Mouse (Mus musculus): ENCODE results near the gene Akirin2. TPM values are rescaled to one million over a fixed set of nuclear protein-coding genes. Genes with fewer than 3 reads are reported as not detected.

Akirin2 gene
- polyA plus RNA-seq, 2 experiments, result 19.7 to 27.4 TPM

DNA sequence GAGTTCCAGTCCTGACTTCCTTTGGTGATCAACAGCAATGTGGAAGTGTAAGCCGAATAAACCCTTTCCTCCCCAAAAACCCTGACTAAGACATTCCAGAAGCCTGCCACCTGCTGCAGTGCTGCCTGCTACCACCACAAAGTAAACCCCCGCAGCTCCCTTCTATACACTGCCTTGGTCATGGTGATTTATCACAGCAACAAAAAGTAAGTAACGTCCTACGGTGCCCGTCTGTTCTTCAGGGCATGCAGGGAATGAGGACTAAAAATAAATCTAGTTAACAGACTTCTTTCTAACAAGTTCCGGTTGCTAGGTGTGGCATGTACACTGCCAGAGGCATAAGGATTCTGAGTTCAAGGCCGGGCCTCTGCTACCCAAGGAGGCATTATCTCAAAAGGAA, 31.3 kb downstream of the Akirin2 start:
- DNase-seq (ENCODE audit: low read depth in 3 of 3, low spot score in 3 of 3), result no peak
- Histone ChIP-seq H3K9me3 (ENCODE audit: control insufficient read depth, low read length) (no peaks in the 10 kb centered on the region), H3K36me3 (replicated peaks; ENCODE audit: control insufficient read depth, insufficient read depth, low read depth) (peaks cover 51% of the 10 kb centered on the region), H3K4me3 (ENCODE audit: insufficient read depth in 1 of 2, low read depth in 2 of 2, low read length in 2 of 2) (no peak overlapping the region), H3K4me1 (replicated peaks; ENCODE audit: control insufficient read depth in 2 of 2, insufficient read depth in 2 of 2, low read length in 1 of 2) (no peaks in the 10 kb centered on the region), H3K27ac (no peak overlapping the region), H3K27me3 (ENCODE audit: control insufficient read depth, insufficient read depth, low read length) (no peaks in the 10 kb centered on the region), H3K4me2 (ENCODE audit: low read depth) (no peak overlapping the region), H3K9ac (replicated peaks) (no peak overlapping the region)
- 57% methylated on average over 7 of the region's 7 CpGs for WGBS (ENCODE audit: insufficient replicate concordance)
- no peak for ATAC-seq (ENCODE audit: insufficient read depth)
- TF ChIP-seq CTCF (IDR thresholded peaks at IDR 0.05; ENCODE audit: low read depth), result no peak
- TF ChIP-seq EP300 (IDR thresholded peaks at IDR 0.05; ENCODE audit: low read depth), result no peak

DNA sequence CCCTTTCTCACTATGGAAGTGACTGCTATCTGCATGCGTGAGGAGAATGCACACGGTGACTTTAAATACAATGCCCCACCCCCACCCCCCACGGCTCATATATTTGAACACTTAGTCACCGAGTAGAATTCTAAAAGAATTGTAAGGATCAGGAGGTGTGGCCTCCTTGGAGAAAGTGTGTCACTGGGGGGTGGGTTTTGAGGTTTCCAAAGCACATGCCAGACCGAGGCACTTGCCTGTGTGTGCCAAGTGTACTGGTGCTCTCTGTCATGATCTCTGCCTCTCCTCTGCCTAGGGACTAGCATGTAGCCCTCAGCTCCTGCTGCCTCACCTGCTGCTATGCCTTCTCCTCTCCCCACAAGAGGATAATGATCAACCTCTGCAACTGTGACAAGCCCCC, 31.7 kb downstream of the Akirin2 start:
- H3K4me1 ChIP-seq (replicated peaks; ENCODE audit: control insufficient read depth in 2 of 2, insufficient read depth in 2 of 2, low read length in 1 of 2), result no peaks in the 10 kb centered on the region
- H3K4me2 ChIP-seq (ENCODE audit: low read depth), result no peak overlapping the region
- ATAC-seq (ENCODE audit: insufficient read depth) (no peak), DNase-seq (ENCODE audit: low read depth in 3 of 3, low spot score in 3 of 3) (no peak)
- TF ChIP-seq CTCF (IDR thresholded peaks at IDR 0.05; ENCODE audit: low read depth) (no peak), EP300 (IDR thresholded peaks at IDR 0.05; ENCODE audit: low read depth) (no peak)
- WGBS (ENCODE audit: insufficient replicate concordance), result 55% methylated on average over 5 of the region's 5 CpGs
- H3K27me3 ChIP-seq (ENCODE audit: control insufficient read depth, insufficient read depth, low read length), result no peaks in the 10 kb centered on the region
- H3K36me3 ChIP-seq (replicated peaks; ENCODE audit: control insufficient read depth, insufficient read depth, low read depth), result peaks cover 46% of the 10 kb centered on the region
- H3K27ac ChIP-seq, result no peak overlapping the region
- no peak overlapping the region for H3K4me3 ChIP-seq (ENCODE audit: insufficient read depth in 1 of 2, low read depth in 2 of 2, low read length in 2 of 2)
- no peaks in the 10 kb centered on the region for H3K9me3 ChIP-seq (ENCODE audit: control insufficient read depth, low read length)
- no peak overlapping the region for H3K9ac ChIP-seq (replicated peaks)

DNA sequence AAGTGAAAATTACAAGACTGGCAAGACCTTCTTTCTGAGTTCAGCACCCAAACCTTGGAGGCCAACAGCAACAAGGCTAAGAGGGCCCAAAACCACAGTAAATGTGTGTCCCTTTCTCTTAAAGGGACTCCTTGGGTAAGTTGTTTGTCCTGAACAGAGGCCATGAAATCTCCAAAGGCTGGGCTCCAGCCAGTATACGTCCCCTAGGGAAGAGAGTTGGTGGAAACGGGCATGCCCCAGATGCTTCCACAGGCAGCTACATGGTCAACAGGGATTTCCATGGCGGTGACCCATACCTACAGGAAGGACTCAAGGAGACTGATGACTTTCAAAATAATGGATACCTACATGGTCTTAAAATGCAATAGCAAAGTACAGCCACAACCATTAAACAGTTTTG, 32.7 kb downstream of the Akirin2 start:
- Histone ChIP-seq H3K36me3 (replicated peaks; ENCODE audit: control insufficient read depth, insufficient read depth, low read depth) (peaks cover 39% of the 10 kb centered on the region), H3K4me1 (replicated peaks; ENCODE audit: control insufficient read depth in 2 of 2, insufficient read depth in 2 of 2, low read length in 1 of 2) (no peaks in the 10 kb centered on the region), H3K9ac (replicated peaks) (no peak overlapping the region), H3K27me3 (ENCODE audit: control insufficient read depth, insufficient read depth, low read length) (no peaks in the 10 kb centered on the region), H3K9me3 (ENCODE audit: control insufficient read depth, low read length) (no peaks in the 10 kb centered on the region), H3K27ac (no peak overlapping the region), H3K4me2 (ENCODE audit: low read depth) (no peak overlapping the region), H3K4me3 (ENCODE audit: insufficient read depth in 1 of 2, low read depth in 2 of 2, low read length in 2 of 2) (no peak overlapping the region)
- ATAC-seq (ENCODE audit: insufficient read depth) (no peak), DNase-seq (ENCODE audit: low read depth in 3 of 3, low spot score in 3 of 3) (no peak)
- TF ChIP-seq EP300 (IDR thresholded peaks at IDR 0.05; ENCODE audit: low read depth) (no peak), CTCF (IDR thresholded peaks at IDR 0.05; ENCODE audit: low read depth) (no peak)
- 91% methylated on average over 3 of the region's 3 CpGs for WGBS (ENCODE audit: insufficient replicate concordance)

DNA sequence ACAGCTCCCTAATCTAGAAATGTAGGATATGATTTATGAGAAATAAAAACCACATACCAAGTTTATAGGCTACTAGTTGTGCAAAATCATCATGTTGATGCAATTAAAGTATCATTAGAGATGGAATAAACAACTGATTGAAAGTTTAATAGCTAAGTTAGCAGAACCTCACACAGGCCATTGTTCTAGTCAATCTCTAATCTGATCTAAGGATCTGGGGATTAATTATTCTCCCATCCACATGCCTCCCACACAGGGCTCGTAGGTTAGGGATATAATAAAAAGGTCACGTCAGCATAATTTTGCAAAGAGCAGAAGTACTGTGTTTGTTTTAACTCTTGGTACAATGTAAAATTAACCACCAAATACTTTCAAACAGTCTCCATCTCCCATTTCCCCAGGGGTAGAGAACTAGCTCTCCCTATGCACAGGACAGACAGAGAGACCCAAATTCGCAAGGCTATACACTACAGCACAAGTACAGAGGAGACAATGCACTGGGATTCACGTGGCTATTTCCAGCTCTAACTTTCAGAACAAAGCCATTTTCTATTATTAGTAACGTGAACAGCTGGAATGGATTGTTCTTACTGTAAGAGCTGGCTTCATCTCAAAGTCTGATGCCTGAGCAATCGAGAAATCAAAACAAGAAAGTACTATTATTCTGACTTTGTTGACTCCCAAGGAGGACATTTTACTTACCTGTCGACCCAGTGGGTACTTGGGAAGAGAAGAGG, 34.3 kb downstream of the Akirin2 start:
- WGBS (ENCODE audit: insufficient replicate concordance), result 78% methylated on average over 7 of the region's 7 CpGs
- ATAC-seq (ENCODE audit: insufficient read depth) (no peak), DNase-seq (ENCODE audit: low read depth in 3 of 3, low spot score in 3 of 3) (no peak)
- no peak overlapping the region for H3K4me2 ChIP-seq (ENCODE audit: low read depth)
- no peak for TF ChIP-seq EP300 (IDR thresholded peaks at IDR 0.05; ENCODE audit: low read depth)
- no peak for TF ChIP-seq CTCF (IDR thresholded peaks at IDR 0.05; ENCODE audit: low read depth)
- H3K4me3 ChIP-seq (ENCODE audit: insufficient read depth in 1 of 2, low read depth in 2 of 2, low read length in 2 of 2), result no peak overlapping the region
- peaks cover 31% of the 10 kb centered on the region for H3K36me3 ChIP-seq (replicated peaks; ENCODE audit: control insufficient read depth, insufficient read depth, low read depth)
- no peaks in the 10 kb centered on the region for H3K9me3 ChIP-seq (ENCODE audit: control insufficient read depth, low read length)
- H3K27ac ChIP-seq, result no peak overlapping the region
- H3K4me1 ChIP-seq (replicated peaks; ENCODE audit: control insufficient read depth in 2 of 2, insufficient read depth in 2 of 2, low read length in 1 of 2), result no peaks in the 10 kb centered on the region
- no peak overlapping the region for H3K9ac ChIP-seq (replicated peaks)
- no peaks in the 10 kb centered on the region for H3K27me3 ChIP-seq (ENCODE audit: control insufficient read depth, insufficient read depth, low read length)

DNA sequence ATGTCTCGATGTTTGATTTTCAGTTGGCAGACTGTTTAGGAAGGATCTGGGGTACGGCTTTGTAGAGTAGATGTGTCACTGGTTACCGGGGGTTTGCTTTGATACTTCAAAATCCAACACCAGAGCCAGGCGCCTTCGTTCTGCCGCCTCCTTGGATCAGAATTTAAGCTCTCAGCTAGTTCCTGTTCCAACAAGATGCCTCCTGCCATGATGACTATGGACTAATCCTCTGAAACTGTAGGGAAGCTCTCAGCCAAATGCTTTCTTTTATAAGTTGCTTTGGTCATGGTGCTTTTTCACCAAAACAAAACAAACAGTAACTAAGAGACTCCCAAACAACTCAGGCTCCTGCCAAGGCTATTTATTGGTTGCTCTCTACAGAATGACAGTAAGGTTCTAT, 52.4 kb downstream of the Akirin2 start:
- TF ChIP-seq CTCF (IDR thresholded peaks at IDR 0.05; ENCODE audit: low read depth) (no peak), EP300 (IDR thresholded peaks at IDR 0.05; ENCODE audit: low read depth) (no peak)
- H3K4me2 ChIP-seq (ENCODE audit: low read depth), result no peak overlapping the region
- H3K36me3 ChIP-seq (replicated peaks; ENCODE audit: control insufficient read depth, insufficient read depth, low read depth), result peaks cover 32% of the 10 kb centered on the region
- no peaks in the 10 kb centered on the region for H3K4me1 ChIP-seq (replicated peaks; ENCODE audit: control insufficient read depth in 2 of 2, insufficient read depth in 2 of 2, low read length in 1 of 2)
- no peak overlapping the region for H3K9ac ChIP-seq (replicated peaks)
- 88% methylated on average over 6 of the region's 6 CpGs for WGBS (ENCODE audit: insufficient replicate concordance)
- no peaks in the 10 kb centered on the region for H3K27me3 ChIP-seq (ENCODE audit: control insufficient read depth, insufficient read depth, low read length)
- H3K4me3 ChIP-seq (ENCODE audit: insufficient read depth in 1 of 2, low read depth in 2 of 2, low read length in 2 of 2), result no peak overlapping the region
- DNase-seq (ENCODE audit: low read depth in 3 of 3, low spot score in 3 of 3), result no peak
- H3K9me3 ChIP-seq (ENCODE audit: control insufficient read depth, low read length), result no peaks in the 10 kb centered on the region
- H3K27ac ChIP-seq, result no peak overlapping the region
- no peak for ATAC-seq (ENCODE audit: insufficient read depth)
